Mouse (Mus musculus) heart, adult 9 months (tissue): ENCODE results near the gene Tecr.

ENCODE experiments used
- DNase-seq, 2 experiments: peaks; one replicate each; pipeline ENCODE4 v3.0.0; 2022; ENCODE audit warnings: low spot score in 2 of 2

Gene Tecr

DNA sequence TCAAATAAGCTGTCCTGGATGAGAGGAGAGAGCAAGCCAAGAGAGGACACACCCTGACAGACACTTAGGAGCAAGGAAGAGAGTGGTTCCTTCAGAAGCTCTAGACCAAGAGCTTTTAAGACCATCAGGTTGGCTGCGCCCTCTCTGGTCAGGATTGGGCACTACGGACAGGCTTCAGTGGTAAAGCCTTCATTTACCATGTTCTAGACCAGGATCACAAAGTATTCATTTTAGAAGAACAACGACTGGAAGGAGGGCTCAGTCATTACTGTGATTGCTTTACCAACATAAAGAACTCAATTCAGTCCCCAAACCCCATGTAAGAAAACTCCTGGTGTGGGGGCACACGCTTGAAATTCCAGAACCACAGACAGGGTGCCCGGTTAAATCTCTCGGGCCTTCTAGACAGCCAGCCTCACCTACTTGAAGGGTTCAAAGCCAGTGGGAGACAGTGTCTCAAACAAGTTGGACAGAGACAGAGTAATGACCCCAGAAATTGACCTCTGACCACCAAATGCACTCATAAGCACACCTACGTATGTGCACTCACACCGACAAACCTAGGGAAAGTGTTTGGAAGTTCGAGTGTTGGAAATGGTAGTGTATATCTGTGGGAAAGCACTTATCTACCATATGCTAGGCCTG, 41.9 kb downstream of the Tecr start:
- peak in 1 of 2 experiments; percentile 4 for DNase-seq

- DNase-seq: no peak
These were observed 44.5 kb downstream of the Tecr start for GRCm38 (mm10) chr8:83563246-83563645.

DNA sequence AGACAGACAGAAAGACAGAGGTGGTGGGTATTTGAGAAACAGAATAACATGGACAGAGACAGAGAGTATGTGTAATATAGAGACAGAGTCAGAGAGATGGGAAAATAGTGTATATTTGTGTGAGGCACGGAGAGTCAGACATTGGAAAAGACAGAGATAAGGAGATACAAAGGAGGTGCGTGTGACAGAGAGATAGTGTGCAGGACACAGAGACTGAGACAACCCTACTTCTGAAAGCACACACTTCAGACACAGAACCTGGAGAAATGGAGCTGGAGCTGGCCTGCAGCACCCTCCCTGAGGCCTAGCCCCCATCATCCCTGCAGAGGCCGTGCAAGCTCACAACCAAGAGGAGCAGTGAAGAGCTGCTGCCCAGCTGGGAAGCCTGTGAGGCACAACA, 45.1 kb downstream of the Tecr start:
- no peak for DNase-seq

GRCm38 (mm10) chr8:83535736-83536135, 72.0 kb downstream of the Tecr start, which contains the start of gene Olfr370:
Olfr370 (plus strand) TSS chr8:83535780.
- no peak for DNase-seq

DNA sequence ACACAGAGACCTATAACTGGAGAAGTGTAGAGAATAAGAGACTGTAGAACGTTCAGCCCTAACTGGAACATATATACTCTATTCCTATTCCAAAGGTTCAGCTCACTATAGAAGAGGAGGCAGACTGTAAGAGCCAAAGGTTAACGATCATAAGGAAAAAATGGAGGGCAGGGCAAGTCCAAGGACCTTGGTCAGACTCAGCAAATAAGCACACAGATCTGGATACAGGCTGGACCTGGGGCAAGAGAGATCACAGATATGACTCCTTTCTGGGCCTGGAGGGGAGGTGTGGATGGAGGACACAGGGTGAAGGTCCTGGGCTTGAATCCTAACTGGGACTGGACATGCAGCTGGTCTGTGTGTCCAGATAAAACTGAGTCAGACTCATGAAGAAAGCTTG, 73.0 kb downstream of the Tecr start:
- DNase-seq: no peak
